Mouse (Mus musculus) liver, embryonic 14.5 days (tissue): ENCODE measurements around the gene Gm20458. TPM values are rescaled to one million over a fixed set of nuclear protein-coding genes. Genes with fewer than 3 reads are reported as not detected.

Experiments
- ATAC-seq: fragments of 200-750 bp; cut with Nextera tagmentation; 2 replicates; pipeline ENCODE4 v1.8.0; 2017; ENCODE audit warnings: moderate number of reproducible peaks, mild to moderate bottlenecking, moderate library complexity; ENCODE audit not compliant: insufficient read depth
- DNase-seq, 3 experiments: peaks; one replicate each; pipeline ENCODE4 v3.0.0-alpha.2; 2012 to 2013; ENCODE audit warnings: low read depth in 3 of 3, low spot score in 3 of 3
- H3K27ac ChIP-seq: fragments of 300-500 bp; sonication (generic); 2 replicates; pipeline ENCODE4 v1.5.1; 2014; ENCODE audit warnings: moderate library complexity, mild to moderate bottlenecking, control low read depth, inconsistent platforms
- H3K27me3 ChIP-seq: fragments of 300-500 bp; sonication (generic); 2 replicates; pipeline ENCODE4 v1.6.1; 2014; ENCODE audit warnings: mild to moderate bottlenecking, low read length, moderate library complexity; ENCODE audit not compliant: control insufficient read depth, insufficient read depth
- H3K36me3 ChIP-seq: fragments of 300-500 bp; sonication (generic); replicated peaks from 2 replicates; pipeline ENCODE4 v1.6.1; 2014; ENCODE audit warnings: low read depth; ENCODE audit not compliant: control insufficient read depth, insufficient read depth
- H3K4me1 ChIP-seq, 2 experiments: fragments of 200-500 bp in 1 of 2; fragments of 300-500 bp in 1 of 2; sonication (generic) in 1 of 2; replicated peaks; 2 replicates each; pipeline ENCODE4 v1.6.1; 2012 to 2014; ENCODE audit warnings: antibody characterized with exemption in 1 of 2, inconsistent platforms in 1 of 2, low read length in 1 of 2; ENCODE audit not compliant: control insufficient read depth in 2 of 2, insufficient read depth in 2 of 2
- H3K4me2 ChIP-seq: fragments of 300-500 bp; sonication (generic); 2 replicates; pipeline ENCODE4 v1.6.1; 2014; ENCODE audit warnings: low read depth, mild to moderate bottlenecking, control low read depth, moderate library complexity
- H3K4me3 ChIP-seq, 2 experiments: fragments of 200-500 bp in 1 of 2; fragments of 300-500 bp in 1 of 2; sonication (generic) in 1 of 2; 2 replicates each; pipeline ENCODE4 v1.5.1; 2012 to 2014; ENCODE audit warnings: low read depth in 2 of 2, low read length in 2 of 2, mild to moderate bottlenecking in 2 of 2, control low read depth in 1 of 2, inconsistent platforms in 1 of 2, moderate library complexity in 1 of 2; ENCODE audit not compliant: insufficient read depth in 1 of 2
- H3K9ac ChIP-seq: fragments of 300-500 bp; sonication (generic); replicated peaks from 2 replicates; pipeline ENCODE4 v1.6.1; 2014; ENCODE audit warnings: mild to moderate bottlenecking, control low read depth, moderate library complexity
- H3K9me3 ChIP-seq: fragments of 300-500 bp; sonication (generic); 2 replicates; pipeline ENCODE4 v1.6.1; 2016; ENCODE audit warnings: low read length, mixed read lengths; ENCODE audit not compliant: control insufficient read depth
- CTCF ChIP-seq: IDR thresholded peaks from 2 replicates; pipeline ENCODE4 v1.5.1; 2016; ENCODE audit warnings: antibody characterized with exemption, low read depth, control low read depth
- EP300 ChIP-seq: IDR thresholded peaks from 2 replicates; pipeline ENCODE4 v1.6.1; 2016; ENCODE audit warnings: antibody characterized with exemption, low read depth
- WGBS: fragments of 180-500 bp; shearing (Covaris S2); extraction: QIAGEN DNeasy Blood & Tissue Kit; methylation state at CpG from one replicate; pipeline ENCODE4 v1.1.7; 2014; ENCODE audit not compliant: insufficient replicate concordance; 5-methylcytosine and 5-hydroxymethylcytosine counted together
- polyA plus RNA-seq, 2 experiments: library from polyadenylated mRNA; depleted of rRNA in 1 of 2; stranded (reverse) in 1 of 2; unstranded in 1 of 2; fragments of >200 nt; fragmentation: Nextera tagmentation in 1 of 2; extraction: Ambion mirVana in 1 of 2; gene quantifications; 2 replicates each; pipeline versions ENCODE4 v1.2.1 to v1.2.3; 2012 to 2014

Gene Gm20458
- polyA plus RNA-seq, 2 experiments, result 0.13 to 1.9 TPM

DNA sequence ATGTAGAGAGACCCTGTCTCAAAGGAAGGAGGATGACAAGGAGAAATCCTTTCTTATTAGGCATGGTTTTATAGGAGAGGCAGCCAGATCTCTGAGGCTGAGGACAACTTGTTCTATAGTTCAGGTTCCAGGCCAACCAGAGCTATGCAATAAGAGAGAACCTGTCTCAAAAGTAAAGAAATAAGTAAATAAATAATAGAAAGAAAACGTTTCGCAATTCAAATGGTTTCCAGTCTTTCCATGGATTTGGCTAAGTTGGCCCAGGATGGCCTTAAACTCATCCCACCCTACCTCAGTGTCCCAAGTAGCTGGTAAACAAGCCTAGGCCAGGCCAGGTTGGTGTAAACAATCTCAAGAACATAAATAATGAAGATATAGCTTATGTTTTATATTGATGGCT is 16.1 kb upstream of the Gm20458 start:
- Histone ChIP-seq H3K4me2 (no peak overlapping the region), H3K27ac (no peak overlapping the region), H3K36me3 (no peaks in the 10 kb centered on the region), H3K27me3 (peaks cover 31% of the 10 kb centered on the region), H3K9ac (no peak overlapping the region), H3K9me3 (no peaks in the 10 kb centered on the region), H3K4me1 (peaks cover 0 to 4% of the 10 kb centered on the region in 2 experiments; a peak in 1 of 4 replicates), H3K4me3 (no peak overlapping the region)
- ATAC-seq, result no peak
- no peak for TF ChIP-seq CTCF
- TF ChIP-seq EP300, result no peak
- DNase-seq, result no peak
- 48% methylated on average over 2 of the region's 2 CpGs for WGBS

DNA sequence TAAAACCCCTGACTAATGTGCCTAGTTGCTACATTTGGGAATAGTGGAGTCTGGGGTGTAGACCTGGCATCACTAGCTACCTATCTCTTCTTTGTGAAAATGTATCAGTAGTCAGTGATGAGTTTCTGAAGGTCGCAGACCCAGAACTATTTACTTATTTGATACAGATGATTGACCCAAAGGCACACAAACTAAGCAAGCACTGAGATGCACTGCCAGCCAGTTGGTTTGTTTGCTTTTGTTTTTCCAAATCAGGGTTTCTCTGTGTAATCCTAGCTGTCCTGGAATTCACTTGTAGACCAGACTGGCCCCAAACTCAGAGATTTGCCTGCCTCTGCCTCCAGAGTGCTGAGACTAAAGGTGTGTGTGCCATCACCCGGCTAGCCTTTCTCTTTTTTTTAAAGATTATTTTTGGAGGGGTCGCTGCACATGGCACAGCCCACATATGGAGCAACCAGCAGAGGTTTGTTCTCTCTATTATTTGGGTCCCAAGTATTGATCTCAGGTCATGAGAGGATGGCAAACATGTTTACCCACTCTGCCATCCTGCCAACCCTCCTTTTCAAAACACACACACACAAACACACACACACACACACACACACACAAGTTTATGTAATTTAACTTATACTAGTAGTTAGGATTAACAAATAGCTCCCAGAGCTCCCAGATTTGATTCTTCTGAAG is 15.2 kb upstream of the Gm20458 start:
- ATAC-seq (no peak), DNase-seq (no peak)
- Histone ChIP-seq H3K9me3 (no peaks in the 10 kb centered on the region), H3K4me2 (no peak overlapping the region), H3K9ac (no peak overlapping the region), H3K36me3 (no peaks in the 10 kb centered on the region), H3K27ac (no peak overlapping the region), H3K4me1 (peaks cover 0 to 4% of the 10 kb centered on the region in 2 experiments; a peak in 1 of 4 replicates), H3K4me3 (no peak overlapping the region), H3K27me3 (peaks cover 31% of the 10 kb centered on the region)
- no peak for TF ChIP-seq EP300
- no peak for TF ChIP-seq CTCF
- 51% methylated on average over 3 of the region's 3 CpGs for WGBS

DNA sequence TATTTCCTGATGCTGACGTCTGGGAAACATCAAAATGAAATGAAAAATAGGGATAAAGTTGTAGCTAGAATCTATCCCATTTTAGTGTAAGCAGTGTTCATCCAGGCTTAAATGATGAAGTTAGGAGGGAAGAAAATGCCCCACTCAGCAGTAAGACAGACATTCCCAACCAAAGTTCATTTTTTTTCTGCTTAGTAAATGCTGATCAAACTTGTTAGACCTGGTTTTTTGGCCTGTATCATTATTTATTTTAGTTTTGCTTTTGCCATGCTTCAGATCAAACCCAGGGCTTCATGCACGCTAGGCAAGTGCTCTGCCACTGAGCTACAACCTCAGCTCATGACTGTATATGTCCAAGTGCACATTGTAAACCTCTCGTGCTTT is 14.7 kb upstream of the Gm20458 start:
- ATAC-seq (no peak), DNase-seq (no peak)
- 41% methylated on average over 3 of the region's 3 CpGs for WGBS
- Histone ChIP-seq H3K27ac (no peak overlapping the region), H3K4me2 (no peak overlapping the region), H3K9me3 (no peaks in the 10 kb centered on the region), H3K4me1 (peaks cover 0 to 4% of the 10 kb centered on the region in 2 experiments; a peak in 1 of 4 replicates), H3K9ac (no peak overlapping the region), H3K27me3 (peaks cover 30% of the 10 kb centered on the region), H3K36me3 (no peaks in the 10 kb centered on the region), H3K4me3 (no peak overlapping the region)
- TF ChIP-seq EP300 (no peak), CTCF (no peak)

DNA sequence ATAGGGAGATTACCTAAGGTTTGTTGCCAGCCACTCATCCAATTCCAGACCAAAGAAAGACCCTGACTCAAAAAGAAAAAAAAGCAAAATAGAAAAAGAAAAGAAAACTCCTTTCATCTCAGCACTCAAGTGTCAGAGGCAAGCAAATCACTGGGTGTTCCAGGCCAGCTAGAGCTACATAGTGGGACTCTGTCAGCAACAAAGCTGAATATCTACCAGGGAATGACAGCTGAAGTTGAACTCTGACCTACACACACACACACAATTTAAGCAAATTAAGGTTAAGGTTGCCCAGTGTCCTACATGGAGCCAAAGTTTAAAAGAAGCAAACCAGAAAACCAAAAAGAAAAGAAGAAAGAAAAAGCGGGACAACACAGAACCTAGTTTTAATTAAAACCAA is 12.6 kb upstream of the Gm20458 start:
- 77% methylated on average over 1 of the region's 1 CpGs for WGBS
- Histone ChIP-seq H3K36me3 (no peaks in the 10 kb centered on the region), H3K9me3 (no peaks in the 10 kb centered on the region), H3K27ac (no peak overlapping the region), H3K4me3 (no peak overlapping the region), H3K4me2 (no peak overlapping the region), H3K4me1 (peaks cover 0 to 4% of the 10 kb centered on the region in 2 experiments; a peak in 1 of 4 replicates), H3K27me3 (peaks cover 14% of the 10 kb centered on the region), H3K9ac (no peak overlapping the region)
- DNase-seq, result no peak
- no peak for ATAC-seq
- no peak for TF ChIP-seq EP300
- no peak for TF ChIP-seq CTCF

DNA sequence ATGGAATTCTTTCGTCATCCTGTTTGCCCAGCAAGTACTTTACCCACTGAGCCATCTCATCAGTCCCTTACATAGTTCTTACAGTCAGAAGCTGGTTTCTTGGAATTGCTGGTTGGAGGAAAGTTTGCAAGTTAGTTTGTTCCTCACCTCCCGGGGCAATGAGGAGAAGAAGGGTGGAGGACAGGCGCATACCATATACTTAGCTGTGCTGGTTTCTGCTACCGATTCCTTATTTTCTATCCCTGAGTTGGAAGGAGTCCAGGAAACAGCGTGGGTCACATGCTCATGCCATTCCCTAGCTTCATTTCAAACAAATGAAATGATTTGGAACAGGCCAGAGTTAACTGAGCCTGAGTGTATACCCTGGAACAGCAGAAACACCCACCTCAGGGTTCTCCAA is 11.8 kb upstream of the Gm20458 start:
- DNase-seq (no peak), ATAC-seq (no peak)
- TF ChIP-seq CTCF, result no peak
- no peak for TF ChIP-seq EP300
- H3K9me3 ChIP-seq, result no peaks in the 10 kb centered on the region
- H3K4me1 ChIP-seq, result peaks cover 0 to under 1% of the 10 kb centered on the region in 2 experiments; a peak in 2 of 4 replicates
- H3K27me3 ChIP-seq, result peaks cover 6% of the 10 kb centered on the region
- 60% methylated on average over 5 of the region's 5 CpGs for WGBS
- H3K4me3 ChIP-seq, result no peak overlapping the region
- H3K36me3 ChIP-seq, result no peaks in the 10 kb centered on the region
- no peak overlapping the region for H3K27ac ChIP-seq
- no peak overlapping the region for H3K4me2 ChIP-seq
- H3K9ac ChIP-seq, result no peak overlapping the region
